Mouse (Mus musculus) heart, adult 2 months (tissue): Measurements from ENCODE around the gene Dpf3. TPM values are rescaled to one million over a fixed set of nuclear protein-coding genes. Genes with fewer than 3 reads are reported as not detected.

Experiments
- DNase-seq, 2 experiments: peaks; one replicate each; pipeline ENCODE4 v3.0.0; 2021
- H3K27ac ChIP-seq: fragments of 200-600 bp; 2 replicates; pipeline ENCODE4 v1.8.1; 2022
- H3K27me3 ChIP-seq: fragments of 200-500 bp; 2 replicates; pipeline ENCODE4 v1.6.1; 2012; ENCODE audit warnings: mild to moderate bottlenecking, low read length, inconsistent platforms, mixed read lengths; ENCODE audit not compliant: control insufficient read depth, insufficient read depth
- H3K36me3 ChIP-seq: fragments of 200-500 bp; 2 replicates; pipeline ENCODE4 v1.6.1; 2012; ENCODE audit warnings: low read length, inconsistent platforms; ENCODE audit not compliant: control insufficient read depth, insufficient read depth
- H3K4me1 ChIP-seq: fragments of 200-500 bp; 2 replicates; pipeline ENCODE4 v1.6.1; 2011; ENCODE audit warnings: low read length; ENCODE audit not compliant: control insufficient read depth, insufficient read depth
- H3K4me3 ChIP-seq: fragments of 200-600 bp; 2 replicates; pipeline ENCODE4 v1.8.1; 2022
- H3K79me2 ChIP-seq: fragments of 200-500 bp; replicated peaks from 2 replicates; pipeline ENCODE4 v1.6.1; 2012; ENCODE audit warnings: mild to moderate bottlenecking, inconsistent platforms, low read length, moderate library complexity, mixed read lengths; ENCODE audit not compliant: control insufficient read depth, insufficient read depth
- H3K9ac ChIP-seq: fragments of 200-500 bp; 2 replicates; pipeline ENCODE4 v1.6.1; 2012; ENCODE audit warnings: low read depth, mild to moderate bottlenecking, control low read depth, inconsistent platforms, low read length, mixed read lengths
- CTCF ChIP-seq: fragments of 200-600 bp; IDR thresholded peaks from 2 replicates; pipeline ENCODE4 v1.8.1; 2022; ENCODE audit warnings: antibody characterized with exemption, mild to moderate bottlenecking, moderate library complexity
- EP300 ChIP-seq: fragments of 200-500 bp; IDR thresholded peaks from 2 replicates; pipeline ENCODE4 v1.6.1; 2011; ENCODE audit warnings: low read depth, low read length, control low read depth; ENCODE audit not compliant: insufficient read depth
- POLR2A ChIP-seq: fragments of 200-500 bp; IDR thresholded peaks from 2 replicates; pipeline ENCODE4 v1.6.1; 2011; ENCODE audit warnings: mild to moderate bottlenecking, low read depth, low read length, control low read depth; ENCODE audit not compliant: insufficient read depth
- WGBS: fragments of 180-500 bp; shearing (Covaris S2); methylation state at CpG from one replicate; pipeline ENCODE4 v1.1.7; 2018; 5-methylcytosine and 5-hydroxymethylcytosine counted together
- intact Hi-C: fragments of 180-260 bp; cut with DNase I; formaldehyde crosslinking; loops from one replicate; pipeline ENCODE4 v1.15.1; 2025
- polyA plus RNA-seq: library from polyadenylated mRNA; depleted of rRNA; stranded (reverse); fragments of >200 nt; gene quantifications from 2 replicates; pipeline ENCODE4 v1.2.3, GENCODE M21; 2012
- total RNA-seq, 2 experiments: library from RNA; stranded (reverse); gene quantifications; 2 replicates each; pipeline ENCODE4 v1.2.3; 2021

Dpf3 gene
- total and polyA plus RNA-seq, 3 experiments = 9.1 to 18.8 (median 16.6) TPM

- Histone ChIP-seq H3K27ac (no peak overlapping the region), H3K79me2 (no peaks in the 10 kb centered on the region), H3K4me1 (peaks cover 5% of the 10 kb centered on the region; the same call in 1 of the 2 replicates), H3K27me3 (no peaks in the 10 kb centered on the region), H3K9ac (no peak overlapping the region), H3K36me3 (no peaks in the 10 kb centered on the region; the same call in 1 of the 2 replicates), H3K4me3 (no peak overlapping the region)
- intact Hi-C loops = no loop called here
- no peak for TF ChIP-seq POLR2A
- TF ChIP-seq EP300 = no peak
- TF ChIP-seq CTCF = no peak
- no peak for DNase-seq
- 86% methylated on average over 7 of the region's 7 CpGs for WGBS
Measured at GRCm38 (mm10) chr12:83372290-83372689, 115.2 kb downstream of the Dpf3 start.

- no peaks in the 10 kb centered on the region for H3K79me2 ChIP-seq
- no peaks in the 10 kb centered on the region for H3K27me3 ChIP-seq
- no peak overlapping the region for H3K27ac ChIP-seq
- WGBS = 75% methylated on average over 11 of the region's 11 CpGs
- H3K9ac ChIP-seq = no peak overlapping the region
- intact Hi-C loops = no loop called here
- no peak overlapping the region for H3K4me3 ChIP-seq
- H3K4me1 ChIP-seq = peaks cover 2% of the 10 kb centered on the region; the same call in 1 of the 2 replicates
- DNase-seq = no peak
- no peaks in the 10 kb centered on the region; the same call in 1 of the 2 replicates for H3K36me3 ChIP-seq
- TF ChIP-seq EP300 = no peak
Measured at GRCm38 (mm10) chr12:83370221-83370620, 117.3 kb downstream of the Dpf3 start.

GRCm38 (mm10) chr12:83369416-83369815, 118.1 kb downstream of the Dpf3 start:
- Histone ChIP-seq H3K4me3 (no peak overlapping the region), H3K79me2 (no peaks in the 10 kb centered on the region), H3K9ac (no peak overlapping the region), H3K27ac (no peak overlapping the region), H3K4me1 (no peaks in the 10 kb centered on the region; the same call in 1 of the 2 replicates), H3K27me3 (no peaks in the 10 kb centered on the region), H3K36me3 (no peaks in the 10 kb centered on the region; the same call in 1 of the 2 replicates)
- intact Hi-C loops = loop anchor here (5.0 kb wide), 2 partner anchors 133 to 257 kb away; no protein-coding TSS in a partner anchor
- no peak for TF ChIP-seq POLR2A
- TF ChIP-seq EP300 = no peak
- TF ChIP-seq CTCF = no peak
- WGBS = 93% methylated on average over 5 of the region's 5 CpGs
- peak in 1 of 2 experiments; percentile 8 for DNase-seq

- peak in 1 of 2 experiments; percentile 8 for DNase-seq
- Histone ChIP-seq H3K79me2 (no peaks in the 10 kb centered on the region), H3K27me3 (no peaks in the 10 kb centered on the region), H3K4me3 (no peak overlapping the region), H3K9ac (no peak overlapping the region), H3K36me3 (no peaks in the 10 kb centered on the region; the same call in 1 of the 2 replicates), H3K27ac (no peak overlapping the region), H3K4me1 (no peaks in the 10 kb centered on the region)
- WGBS = 63% methylated on average over 1 of the region's 1 CpGs
- intact Hi-C loops = loop anchor here (5.0 kb wide), 2 partner anchors 135 to 255 kb away; no protein-coding TSS in a partner anchor
- TF ChIP-seq CTCF (peak; percentile 71), POLR2A (no peak)
Measured at GRCm38 (mm10) chr12:83367486-83367885, 120.0 kb downstream of the Dpf3 start.

- Histone ChIP-seq H3K79me2 (no peaks in the 10 kb centered on the region), H3K4me3 (no peak overlapping the region), H3K36me3 (no peaks in the 10 kb centered on the region; the same call in 1 of the 2 replicates), H3K9ac (no peak overlapping the region), H3K4me1 (no peaks in the 10 kb centered on the region), H3K27ac (no peak overlapping the region), H3K27me3 (no peaks in the 10 kb centered on the region)
- DNase-seq = peak in 1 of 2 experiments; percentile 7
- intact Hi-C loops = loop anchor here (5.0 kb wide), 2 partner anchors 138 to 252 kb away; no protein-coding TSS in a partner anchor
- 69% methylated on average over 3 of the region's 3 CpGs for whole genome bisulfite sequencing
- TF ChIP-seq POLR2A = no peak
- TF ChIP-seq EP300 = no peak
- peak; percentile 48 for TF ChIP-seq CTCF
Measured at GRCm38 (mm10) chr12:83364771-83365170, 122.7 kb downstream of the Dpf3 start.

- Histone ChIP-seq H3K36me3 (no peaks in the 10 kb centered on the region), H3K27me3 (no peaks in the 10 kb centered on the region), H3K4me1 (no peaks in the 10 kb centered on the region), H3K79me2 (no peaks in the 10 kb centered on the region; the same call in 1 of the 2 replicates), H3K9ac (no peak overlapping the region), H3K4me3 (no peak overlapping the region), H3K27ac (no peak overlapping the region)
- 88% methylated on average over 3 of the region's 3 CpGs for WGBS
- peak in 1 of 2 experiments; percentile 9 for DNase-seq
- intact Hi-C loops = no loop called here
- no peak for TF ChIP-seq POLR2A
- TF ChIP-seq CTCF = no peak
- no peak for TF ChIP-seq EP300
Measured at GRCm38 (mm10) chr12:83361801-83362200, 125.7 kb downstream of the Dpf3 start.
